In genomic region chr1:82353755-82354154, GRCm38 (mm10) we compare ENCODE assay signal across 33 mouse cellular contexts.
"Had no signal": no experiment of that assay in that cellular context is flagged by ENCODE, and none has a peak within 500 bp of the region (broad histone marks: within the 10 kb centered on the region; RNA-seq: fewer than 3 reads in every experiment).

No protein-coding gene starts in this region.

- H3K27ac ChIP-seq: limb, embryonic 10.5 days; limb, embryonic 13.5 days; limb, embryonic 15.5 days; liver, embryonic 12.5 days; liver, embryonic 13.5 days; liver, embryonic 14.5 days; liver, embryonic 15.5 days; lung, embryonic 15.5 days; macrophage; midbrain, embryonic 10.5 days; midbrain, embryonic 12.5 days; midbrain, embryonic 15.5 days; neural tube, embryonic 12.5 days; neural tube, embryonic 13.5 days had no signal

- H3K9ac ChIP-seq: limb, embryonic 12.5 days; limb, embryonic 13.5 days; limb, embryonic 15.5 days; liver, embryonic 12.5 days; liver, embryonic 13.5 days; liver, embryonic 14.5 days; liver, embryonic 15.5 days; liver, postnatal 0 days; lung, embryonic 14.5 days; lung, embryonic 15.5 days; midbrain, embryonic 12.5 days; midbrain, embryonic 13.5 days; midbrain, embryonic 15.5 days; neural tube, embryonic 12.5 days; neural tube, embryonic 13.5 days had no signal

- H3K4me3 ChIP-seq: limb, embryonic 10.5 days; limb, embryonic 12.5 days; limb, embryonic 13.5 days; limb, embryonic 15.5 days; liver, embryonic 12.5 days; liver, embryonic 13.5 days; liver, embryonic 15.5 days; lung, embryonic 15.5 days; megakaryocyte, embryonic 14.5 days; midbrain, embryonic 10.5 days; midbrain, embryonic 12.5 days; midbrain, embryonic 13.5 days; midbrain, embryonic 15.5 days; myocyte; neural tube, embryonic 12.5 days; neural tube, embryonic 13.5 days had no signal

- DNase-seq: left cerebral cortex, postnatal 4 days; liver; liver, embryonic 13.5 days; liver, postnatal 0 days; lung, adult 18-20 months; lung, adult 2 months; lung, embryonic 14.5 days; lung, postnatal 10 days; lung, postnatal 14 days; lung, postnatal 36 days; lung, postnatal 4 days; midbrain, embryonic 14.5 days had no signal

- H3K4me1 ChIP-seq: limb, embryonic 15.5 days; liver, embryonic 15.5 days; lung, embryonic 15.5 days; midbrain, embryonic 10.5 days had no signal

- ATAC-seq: liver, embryonic 12.5 days; liver, postnatal 0 days; lung, postnatal 0 days; midbrain, embryonic 13.5 days; midbrain, embryonic 16.5 days had no signal

- H3K36me3 ChIP-seq: limb, embryonic 10.5 days; limb, embryonic 12.5 days; limb, embryonic 13.5 days; limb, embryonic 15.5 days; liver, embryonic 15.5 days; lung, embryonic 15.5 days; midbrain, embryonic 10.5 days; midbrain, embryonic 12.5 days; midbrain, embryonic 13.5 days; midbrain, embryonic 15.5 days; neural tube, embryonic 12.5 days; neural tube, embryonic 13.5 days had no signal

- H3K27me3 ChIP-seq: limb, embryonic 12.5 days; limb, embryonic 13.5 days; limb, embryonic 15.5 days; liver, embryonic 12.5 days; liver, embryonic 13.5 days; liver, embryonic 15.5 days; lung, embryonic 15.5 days; megakaryocyte, embryonic 14.5 days; midbrain, embryonic 12.5 days; midbrain, embryonic 13.5 days; midbrain, embryonic 15.5 days; neural tube, embryonic 12.5 days; neural tube, embryonic 13.5 days had no signal

- H3K4me2 ChIP-seq: limb, embryonic 12.5 days; limb, embryonic 13.5 days; limb, embryonic 15.5 days; liver, embryonic 11.5 days; liver, embryonic 12.5 days; liver, embryonic 13.5 days; liver, embryonic 15.5 days; lung, embryonic 14.5 days; lung, embryonic 15.5 days; midbrain, embryonic 11.5 days; midbrain, embryonic 12.5 days; midbrain, embryonic 13.5 days; midbrain, embryonic 15.5 days; neural tube, embryonic 12.5 days; neural tube, embryonic 13.5 days had no signal

- H3K9me3 ChIP-seq: limb, embryonic 10.5 days; limb, embryonic 12.5 days; limb, embryonic 13.5 days; limb, embryonic 15.5 days; liver, embryonic 12.5 days; liver, embryonic 13.5 days; liver, embryonic 15.5 days; lung, embryonic 15.5 days; megakaryocyte, embryonic 14.5 days; midbrain, embryonic 10.5 days; midbrain, embryonic 12.5 days; midbrain, embryonic 13.5 days; midbrain, embryonic 15.5 days; neural tube, embryonic 12.5 days; neural tube, embryonic 13.5 days had no signal
